In genomic region chr4:136621336-136621735, GRCm38 (mm10) we compare ENCODE assay signal across 8 mouse cellular contexts. TPM values are rescaled to one million over a fixed set of nuclear protein-coding genes. Genes with fewer than 3 reads are reported as not detected.
DNase-seq lines count a peak whose midpoint lies in the region; ATAC-seq and TF ChIP-seq lines count a peak whose summit lies in the region.

No protein-coding gene starts in this region.

- H3K27ac ChIP-seq in stomach, postnatal 0 days (replicated peaks): no peak overlapping the region

- no peaks in the 10 kb centered on the region for H3K36me3 ChIP-seq in stomach, postnatal 0 days (ENCODE audit: control insufficient read depth, insufficient read depth, low read length)

- H3K9me3 ChIP-seq in stomach, postnatal 0 days (ENCODE audit: control insufficient read depth, low read length): no peaks in the 10 kb centered on the region

- H3K4me3 ChIP-seq in lung, adult 2 months (replicated peaks; ENCODE audit: extremely low read depth, low read depth, low read length): no peak overlapping the region
- no peak overlapping the region for H3K4me3 ChIP-seq in stomach, postnatal 0 days (ENCODE audit: low read depth, low read length)

- peak; percentile 22; the same call in 1 of the 2 replicates for ATAC-seq in stomach, postnatal 0 days (ENCODE audit: low FRiP score, low TSS enrichment)

- H3K27me3 ChIP-seq in stomach, postnatal 0 days (ENCODE audit: control insufficient read depth, insufficient read depth, low read length): no peaks in the 10 kb centered on the region

- DNase-seq in adrenal gland, postnatal 14 days: peak; percentile 56
- no peak for DNase-seq in adrenal gland, postnatal 25 days
- DNase-seq in left cerebral cortex, adult 18-20 months (ENCODE audit: low spot score in 2 of 2): peak; percentile 27 to 69
- no peak for DNase-seq in left cerebral cortex, postnatal 4 days
- DNase-seq in NIH3T3 (ENCODE audit: low read depth): peak; percentile 80
- DNase-seq in embryo, embryonic 11.5 days (ENCODE audit: low read depth, low spot score): peak; percentile 51
- DNase-seq in lung, adult 2 months: peak; percentile 12
- peak; percentile 23 for DNase-seq in stomach, postnatal 0 days (ENCODE audit: low spot score)

- H3K4me1 ChIP-seq in lung, adult 2 months (ENCODE audit: control insufficient read depth, insufficient read depth, low read length): no peaks in the 10 kb centered on the region
- H3K4me1 ChIP-seq in stomach, postnatal 0 days (replicated peaks; ENCODE audit: control insufficient read depth, insufficient read depth): no peaks in the 10 kb centered on the region

- no peak overlapping the region for H3K9ac ChIP-seq in stomach, postnatal 0 days (ENCODE audit: low read length)

- WGBS in lung, adult 2 months: 3% methylated on average over 1 of the region's 1 CpGs
- WGBS in stomach, postnatal 0 days: 0% methylated on average over 1 of the region's 1 CpGs

- intact Hi-C loops in left cerebral cortex, postnatal 4 days (cut with DNase I): loop anchor here (5.0 kb wide), 2 partner anchors 164 to 254 kb away; no protein-coding TSS in a partner anchor

- no peak for TF ChIP-seq EP300 in stomach, postnatal 0 days (optimal IDR thresholded peaks at IDR 0.05)

- TF ChIP-seq CTCF in lung, adult 2 months (IDR thresholded peaks at IDR 0.05; ENCODE audit: insufficient read depth, low read length): peak; percentile 66; the same call in 1 of the 2 replicates
- peak; percentile 95 for TF ChIP-seq CTCF in stomach, postnatal 0 days (IDR thresholded peaks at IDR 0.05; ENCODE audit: low read depth)

- no peak for TF ChIP-seq POLR2A in lung, adult 2 months (IDR thresholded peaks at IDR 0.05; ENCODE audit: borderline replicate concordance, extremely low read depth, low read depth, low read length)

- no peak overlapping the region for H3K4me2 ChIP-seq in stomach, postnatal 0 days (replicated peaks; ENCODE audit: low read depth)

RNA-seq across cellular contexts. Expression of gene Lactbl1, which starts 1.1 kb away (rescaled TPM):
- total RNA-seq in adrenal gland, postnatal 14 days (2021): not detected in 2 replicates
- total RNA-seq in adrenal gland, postnatal 25 days (2021): not detected in 2 replicates
- not detected for total RNA-seq in left cerebral cortex, adult 18-20 months (2021)
- total RNA-seq in left cerebral cortex, postnatal 4 days (2021): under 1 TPM in 1 of 2 experiments, not detected in 1; 0.12 TPM
- polyA plus RNA-seq in lung, adult 2 months (2012; rRNA removed): 0.05 and 0.07 TPM in 2 replicates
- not detected in 2 replicates for polyA plus RNA-seq in stomach, postnatal 0 days (2015; fragmentation: Nextera tagmentation; extraction: Ambion mirVana)

RNA-seq across cellular contexts. Expression of gene Tex46, which starts 11.1 kb away (rescaled TPM):
- not detected in 2 replicates for total RNA-seq in adrenal gland, postnatal 14 days (2021)
- total RNA-seq in adrenal gland, postnatal 25 days (2021): not detected in 2 replicates
- not detected for total RNA-seq in left cerebral cortex, adult 18-20 months (2021)
- total RNA-seq in left cerebral cortex, postnatal 4 days (2021): not detected
- polyA plus RNA-seq in lung, adult 2 months (2012; rRNA removed): not detected in 2 replicates
- polyA plus RNA-seq in stomach, postnatal 0 days (2015; fragmentation: Nextera tagmentation; extraction: Ambion mirVana): not detected in 2 replicates

RNA-seq across cellular contexts. Expression of gene Kdm1a, which starts 18.8 kb away (rescaled TPM):
- total RNA-seq in adrenal gland, postnatal 14 days (2021): 40.7 and 47.9 TPM in 2 replicates
- 44.2 and 59.3 TPM in 2 replicates for total RNA-seq in adrenal gland, postnatal 25 days (2021)
- total RNA-seq in left cerebral cortex, adult 18-20 months (2021): 10 to 100 TPM; 88.7 to 93.5 TPM
- 100 to 1,000 TPM; 194 to 205 TPM for total RNA-seq in left cerebral cortex, postnatal 4 days (2021)
- polyA plus RNA-seq in lung, adult 2 months (2012; rRNA removed): 21.3 and 24.5 TPM in 2 replicates
- polyA plus RNA-seq in stomach, postnatal 0 days (2015; fragmentation: Nextera tagmentation; extraction: Ambion mirVana): 13.8 and 15.1 TPM in 2 replicates

Comparison
In these comparisons a context has a peak if more than half of its experiments do, and no peak if none do; other contexts are left out.
1. DNase-seq: peak in adrenal gland, postnatal 14 days (single experiment), left cerebral cortex, adult 18-20 months (2 of 2), NIH3T3 (single experiment), embryo, embryonic 11.5 days (single experiment), lung, adult 2 months (single experiment) and stomach, postnatal 0 days (single experiment); none in adrenal gland, postnatal 25 days (single experiment) and left cerebral cortex, postnatal 4 days (single experiment).